Mouse (Mus musculus) myocyte (in vitro differentiated cells): Measurements from ENCODE around the gene Mylip. TPM values are rescaled to one million over a fixed set of nuclear protein-coding genes. Genes with fewer than 3 reads are reported as not detected.
A peak's percentile ranks its signal among the peaks of the same experiment; 100 is the strongest.

Source experiments
- H3K27me3 ChIP-seq: one replicate; pipeline ENCODE4 v1.6.1; 2011; ENCODE audit not compliant: control insufficient read depth, insufficient read depth, insufficient read length
- H3K36me3 ChIP-seq: one replicate; pipeline ENCODE4 v1.6.1; 2011; ENCODE audit not compliant: control insufficient read depth, insufficient read depth
- H3K4me2 ChIP-seq: one replicate; pipeline ENCODE4 v1.6.1; 2011; ENCODE audit warnings: low read depth, control low read depth
- H3K4me3 ChIP-seq: one replicate; pipeline ENCODE4 v1.5.1; 2011; ENCODE audit warnings: mild to moderate bottlenecking, control low read depth, moderate library complexity
- H3K79me2 ChIP-seq: one replicate; pipeline ENCODE4 v1.6.1; 2011; ENCODE audit not compliant: control insufficient read depth, insufficient read depth
- H3ac ChIP-seq: one replicate; pipeline ENCODE4 v1.6.1; 2011; ENCODE audit not compliant: control insufficient read depth, insufficient read length
- CEBPB ChIP-seq: IDR thresholded peaks from 2 replicates; pipeline ENCODE4 v1.6.1; 2011; ENCODE audit warnings: mild to moderate bottlenecking, moderate library complexity; ENCODE audit not compliant: poor library complexity, insufficient read depth, severe bottlenecking
- E2F4 ChIP-seq: IDR thresholded peaks from one replicate; pipeline ENCODE4 v1.6.1; 2011; ENCODE audit warnings: mild to moderate bottlenecking, control low read depth, moderate library complexity; ENCODE audit not compliant: insufficient read depth
- MAX ChIP-seq: IDR thresholded peaks from one replicate; pipeline ENCODE4 v1.6.1; 2011; ENCODE audit warnings: low read depth, mild to moderate bottlenecking, control low read depth
- MYOD1 ChIP-seq, 3 experiments: IDR thresholded peaks; one replicate each; pipeline ENCODE4 v1.6.1; 2011; ENCODE audit warnings: control low read depth in 2 of 3, low read depth in 2 of 3, mild to moderate bottlenecking in 2 of 3, moderate library complexity in 1 of 3; ENCODE audit not compliant: insufficient read length in 2 of 3, control insufficient read depth in 1 of 3
- MYOG ChIP-seq, 3 experiments: IDR thresholded peaks; one replicate each; pipeline ENCODE4 v1.6.1; 2011; ENCODE audit warnings: control low read depth in 2 of 3, low read depth in 2 of 3, mild to moderate bottlenecking in 2 of 3; ENCODE audit not compliant: insufficient read length in 2 of 3, control insufficient read depth in 1 of 3, insufficient read depth in 1 of 3
- POLR2A ChIP-seq: IDR thresholded peaks from one replicate; pipeline ENCODE4 v1.6.1; 2011; ENCODE audit warnings: low read depth, mild to moderate bottlenecking, control low read depth, moderate library complexity; ENCODE audit not compliant: insufficient read length
- POLR2AphosphoS2 ChIP-seq: IDR thresholded peaks from one replicate; pipeline ENCODE4 v1.6.1; 2011; ENCODE audit warnings: low read depth, control low read depth; ENCODE audit not compliant: insufficient read length
- REST ChIP-seq: IDR thresholded peaks from one replicate; pipeline ENCODE4 v1.6.1; 2011; ENCODE audit warnings: mild to moderate bottlenecking, control low read depth, moderate library complexity; ENCODE audit not compliant: insufficient read depth, insufficient read length
- SRF ChIP-seq: IDR thresholded peaks from one replicate; pipeline ENCODE4 v1.6.1; 2011; ENCODE audit warnings: low read depth; ENCODE audit not compliant: control insufficient read depth, insufficient read length
- TCF12 ChIP-seq: IDR thresholded peaks from one replicate; pipeline ENCODE4 v1.6.1; 2011; ENCODE audit warnings: mild to moderate bottlenecking, control low read depth; ENCODE audit not compliant: poor library complexity, insufficient read depth, severe bottlenecking
- TCF3 ChIP-seq: IDR thresholded peaks from one replicate; pipeline ENCODE4 v1.6.1; 2011; ENCODE audit warnings: low read depth, control low read depth; ENCODE audit not compliant: insufficient read length
- USF1 ChIP-seq: IDR thresholded peaks from one replicate; pipeline ENCODE4 v1.6.1; 2011; ENCODE audit warnings: low read depth, mild to moderate bottlenecking, control low read depth, moderate library complexity
- polyA plus RNA-seq: library from polyadenylated mRNA; unstranded; fragments of >200 nt; fragmentation: generic; extraction: Trizol; gene quantifications from one replicate; pipeline ENCODE4 v1.2.1, GENCODE M21; 2012; ENCODE audit warnings: missing spikeins

Gene Mylip
- polyA plus RNA-seq, 1 experiment = 8.3 TPM

DNA sequence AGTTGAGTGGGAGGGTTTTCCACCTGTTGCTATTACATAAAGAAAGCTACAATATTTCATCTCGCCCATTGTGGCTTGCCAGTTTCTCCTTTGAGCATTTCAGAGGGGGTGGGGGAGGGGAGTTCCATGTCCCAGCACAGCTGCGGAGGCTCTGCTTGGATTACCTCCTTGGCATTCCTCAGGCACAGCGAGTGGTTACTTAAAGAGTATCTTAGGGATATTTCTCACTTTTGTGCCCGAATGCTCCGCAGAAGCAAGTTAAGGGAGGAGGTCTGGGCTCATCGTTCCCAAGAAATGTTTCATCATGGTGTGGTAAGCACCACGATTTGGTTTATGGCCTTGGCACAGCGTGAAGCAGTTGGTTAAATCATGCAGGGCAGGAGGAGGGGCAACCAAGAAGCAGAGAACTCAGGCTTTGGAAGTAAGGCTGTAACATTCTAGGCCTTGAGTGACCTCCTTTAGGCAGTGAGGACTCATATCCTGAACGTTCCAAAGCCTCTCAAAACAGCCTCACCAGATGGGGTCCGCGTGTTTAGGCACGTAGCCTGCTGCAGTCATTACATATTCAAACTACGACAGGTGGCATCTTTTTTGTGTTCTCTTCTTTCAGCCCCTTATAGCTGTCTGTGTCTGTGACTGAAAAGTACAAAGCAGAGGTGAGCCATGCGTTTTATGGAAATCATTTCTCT is 43.9 kb upstream of the Mylip start:
- TF ChIP-seq MYOD1 (IDR thresholded peaks at IDR 0.05; ENCODE audit: control insufficient read depth in 1 of 3, insufficient read length in 2 of 3, low read depth in 2 of 3) (peak in 2 of 3 experiments; percentile 58 to 71), E2F4 (no peak), MYOG (IDR thresholded peaks at IDR 0.05; ENCODE audit: control insufficient read depth in 1 of 3, insufficient read depth in 1 of 3, insufficient read length in 2 of 3, low read depth in 2 of 3) (peak; percentile 10 to 85 (median 78)), POLR2A (no peak), REST (no peak), SRF (no peak)
- H3K4me3 ChIP-seq = no peak overlapping the region
- H3K79me2 ChIP-seq = no peaks in the 10 kb centered on the region
- H3K4me2 ChIP-seq = peak overlapping the region; percentile 55
- H3ac ChIP-seq = no peak overlapping the region
- H3K27me3 ChIP-seq = no peaks in the 10 kb centered on the region
- H3K36me3 ChIP-seq = no peaks in the 10 kb centered on the region

GRCm38 (mm10) chr13:45351483-45351882 is 38.1 kb upstream of the Mylip start:
- H3K4me2 ChIP-seq = no peak overlapping the region
- no peaks in the 10 kb centered on the region for H3K27me3 ChIP-seq
- H3ac ChIP-seq = no peak overlapping the region
- TF ChIP-seq CEBPB (no peak), TCF3 (no peak), POLR2AphosphoS2 (no peak), TCF12 (no peak), MYOD1 (IDR thresholded peaks at IDR 0.05; ENCODE audit: control insufficient read depth in 1 of 3, insufficient read length in 2 of 3, low read depth in 2 of 3) (no peak), POLR2A (no peak), MAX (no peak), E2F4 (no peak), REST (no peak), SRF (no peak), USF1 (no peak), MYOG (IDR thresholded peaks at IDR 0.05; ENCODE audit: control insufficient read depth in 1 of 3, insufficient read depth in 1 of 3, insufficient read length in 2 of 3, low read depth in 2 of 3) (no peak)
- no peaks in the 10 kb centered on the region for H3K36me3 ChIP-seq
- H3K4me3 ChIP-seq = no peak overlapping the region
- H3K79me2 ChIP-seq = no peaks in the 10 kb centered on the region

DNA sequence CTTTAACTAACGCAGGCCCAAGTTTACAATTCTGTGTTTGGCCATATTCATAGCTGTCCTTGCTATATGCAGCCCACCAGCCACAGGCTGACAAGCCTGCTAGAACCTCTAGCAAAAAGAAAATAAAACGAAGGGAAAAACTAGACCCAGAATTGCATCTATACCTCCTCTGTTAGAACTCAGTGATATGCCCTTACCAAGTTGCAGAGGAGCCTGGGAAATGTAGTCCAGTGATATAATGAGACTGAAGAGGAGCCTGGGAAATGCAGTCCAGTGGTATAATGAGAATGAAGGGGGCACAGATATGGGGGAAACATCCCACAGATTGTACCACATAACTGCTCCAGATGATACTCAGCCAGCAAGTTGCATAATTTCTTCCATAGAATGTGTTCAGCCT is 34.7 kb upstream of the Mylip start:
- Histone ChIP-seq H3K27me3 (no peaks in the 10 kb centered on the region), H3K36me3 (no peaks in the 10 kb centered on the region), H3K4me3 (no peak overlapping the region), H3K79me2 (no peaks in the 10 kb centered on the region), H3ac (no peak overlapping the region), H3K4me2 (no peak overlapping the region)
- TF ChIP-seq POLR2A (no peak), TCF12 (no peak), SRF (no peak), MYOG (IDR thresholded peaks at IDR 0.05; ENCODE audit: control insufficient read depth in 1 of 3, insufficient read depth in 1 of 3, insufficient read length in 2 of 3, low read depth in 2 of 3) (no peak), CEBPB (no peak), TCF3 (no peak), REST (no peak), MYOD1 (IDR thresholded peaks at IDR 0.05; ENCODE audit: control insufficient read depth in 1 of 3, insufficient read length in 2 of 3, low read depth in 2 of 3) (no peak), POLR2AphosphoS2 (no peak), USF1 (no peak), MAX (no peak), E2F4 (no peak)

DNA sequence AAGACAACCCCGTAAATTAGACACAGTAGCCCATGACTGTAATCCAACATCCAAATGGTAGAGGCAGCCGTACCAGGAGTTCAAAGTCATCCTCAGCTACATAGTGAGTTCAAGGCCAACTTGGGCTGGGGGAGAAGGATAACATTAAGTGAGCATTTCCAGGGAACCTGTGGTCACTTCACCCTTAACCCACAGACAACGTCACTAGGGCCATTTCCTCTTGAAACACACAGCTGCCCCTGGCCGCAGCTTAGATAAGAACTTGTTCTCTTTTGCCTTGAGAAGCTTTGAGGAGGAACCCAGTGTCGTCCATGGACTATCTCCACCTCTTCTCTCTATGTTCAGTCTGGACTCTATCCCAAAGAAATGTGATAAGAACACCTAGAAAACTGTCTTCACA is 31.3 kb upstream of the Mylip start:
- Histone ChIP-seq H3K27me3 (no peaks in the 10 kb centered on the region), H3K36me3 (no peaks in the 10 kb centered on the region), H3ac (no peak overlapping the region), H3K4me3 (no peak overlapping the region), H3K79me2 (no peaks in the 10 kb centered on the region), H3K4me2 (no peak overlapping the region)
- TF ChIP-seq TCF12 (no peak), REST (no peak), MYOD1 (IDR thresholded peaks at IDR 0.05; ENCODE audit: control insufficient read depth in 1 of 3, insufficient read length in 2 of 3, low read depth in 2 of 3) (no peak), POLR2AphosphoS2 (no peak), POLR2A (no peak), SRF (no peak), E2F4 (no peak), TCF3 (no peak), CEBPB (no peak), USF1 (no peak), MAX (no peak)

DNA sequence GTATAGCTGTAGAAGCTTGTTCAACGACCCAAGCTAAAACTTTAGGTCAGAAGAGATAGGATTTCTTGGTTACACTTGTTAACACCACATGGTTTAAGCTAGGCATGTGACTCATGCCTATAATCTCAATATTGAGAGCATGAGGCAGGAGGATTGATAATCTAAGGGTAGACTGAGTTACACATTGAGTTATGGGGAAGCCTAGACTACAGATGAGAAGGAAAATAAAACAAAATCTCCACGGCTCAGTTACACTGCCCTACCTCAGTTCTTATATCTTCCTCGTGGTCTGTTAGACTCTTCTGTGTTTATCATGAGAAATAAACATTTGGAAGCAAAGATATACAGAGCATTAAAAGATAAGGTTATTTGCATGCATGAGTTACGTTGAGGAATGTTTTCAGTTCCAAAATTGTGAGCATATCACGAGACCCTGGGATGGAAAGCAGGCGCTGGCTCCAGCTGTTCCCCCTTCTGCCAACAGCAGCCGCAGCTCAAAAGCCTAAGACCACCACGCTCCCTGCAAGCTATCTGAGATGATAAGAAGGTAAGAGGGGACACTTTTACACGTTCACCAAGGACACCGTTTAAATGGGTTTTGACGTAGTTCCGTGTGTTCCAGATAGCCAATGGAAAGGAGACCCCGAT is 30.7 kb upstream of the Mylip start:
- Histone ChIP-seq H3K36me3 (no peaks in the 10 kb centered on the region), H3K4me3 (no peak overlapping the region), H3K79me2 (no peaks in the 10 kb centered on the region), H3K27me3 (no peaks in the 10 kb centered on the region), H3K4me2 (no peak overlapping the region), H3ac (no peak overlapping the region)
- TF ChIP-seq POLR2A = no peak
- TF ChIP-seq POLR2AphosphoS2 = no peak
- TF ChIP-seq USF1 = no peak
- TF ChIP-seq CEBPB = no peak
- no peak for TF ChIP-seq TCF3
- no peak for TF ChIP-seq MYOD1 (IDR thresholded peaks at IDR 0.05; ENCODE audit: control insufficient read depth in 1 of 3, insufficient read length in 2 of 3, low read depth in 2 of 3)
